Mouse (Mus musculus): ENCODE measurements around the gene Gm6525. TPM values are rescaled to one million over a fixed set of nuclear protein-coding genes. Genes with fewer than 3 reads are reported as not detected.
A peak's percentile ranks its signal among the peaks of the same experiment; 100 is the strongest.

Gm6525 gene
- polyA plus RNA-seq, 1 experiment from 2014 or later: 0.97 TPM

- H3K27me3 ChIP-seq (replicated peaks; ENCODE audit: control insufficient read depth, insufficient read depth, low read length): no peaks in the 10 kb centered on the region
- H3K9me3 ChIP-seq (replicated peaks; ENCODE audit: control insufficient read depth, low read length): no peaks in the 10 kb centered on the region
- H3K9ac ChIP-seq (ENCODE audit: low read length): peak overlapping the region; percentile 66
- DNase-seq (ENCODE audit: low spot score) (no peak), ATAC-seq (peak; percentile 15)
- peaks cover 54% of the 10 kb centered on the region for H3K4me1 ChIP-seq (ENCODE audit: control insufficient read depth, insufficient read depth, low read length)
- H3K4me3 ChIP-seq (ENCODE audit: low read depth, low read length): peak overlapping the region; percentile 47
- H3K27ac ChIP-seq (ENCODE audit: low read depth, low read length): peak overlapping the region; percentile 84
- no peaks in the 10 kb centered on the region for H3K36me3 ChIP-seq (ENCODE audit: control insufficient read depth, insufficient read depth, low read length)
- peak overlapping the region; percentile 60 for H3K4me2 ChIP-seq (ENCODE audit: low read length)
- under 1% methylated on average over 9 of the region's 9 CpGs for WGBS
Observed at GRCm38 (mm10) chr3:84220326-84220725, 46.4 kb downstream of the Gm6525 start.

- Histone ChIP-seq H3K36me3 (ENCODE audit: control insufficient read depth, insufficient read depth, low read length) (no peaks in the 10 kb centered on the region), H3K27me3 (replicated peaks; ENCODE audit: control insufficient read depth, insufficient read depth, low read length) (no peaks in the 10 kb centered on the region), H3K27ac (ENCODE audit: low read depth, low read length) (peak overlapping the region; percentile 84), H3K4me1 (ENCODE audit: control insufficient read depth, insufficient read depth, low read length) (peaks cover 50% of the 10 kb centered on the region), H3K4me3 (ENCODE audit: low read depth, low read length) (peak overlapping the region; percentile 47), H3K9me3 (replicated peaks; ENCODE audit: control insufficient read depth, low read length) (no peaks in the 10 kb centered on the region), H3K9ac (ENCODE audit: low read length) (peak overlapping the region; percentile 66), H3K4me2 (ENCODE audit: low read length) (peak overlapping the region; percentile 60)
- ATAC-seq (peak; percentile 76), DNase-seq (ENCODE audit: low spot score) (peak; percentile 89)
- 0% methylated on average over 11 of the region's 11 CpGs for WGBS
Observed at GRCm38 (mm10) chr3:84220748-84221147, 46.8 kb downstream of the Gm6525 start.

Other genes with a start within 250 kb of the Gm6525 start
- gene Tmem131l, start 133.9 kb upstream of the Gm6525 start, polyA plus RNA-seq (2014; fragmentation: Nextera tagmentation; extraction: Ambion mirVana): 123 and 131 TPM in 2 replicates
- 2.8 and 3.6 TPM in 2 replicates for gene Mnd1, start 18.3 kb upstream of the Gm6525 start, polyA plus RNA-seq (2014; fragmentation: Nextera tagmentation; extraction: Ambion mirVana)
- gene Trim2, start 132.8 kb downstream of the Gm6525 start, polyA plus RNA-seq (2014; fragmentation: Nextera tagmentation; extraction: Ambion mirVana): 117 and 162 TPM in 2 replicates

All from forebrain, embryonic 14.5 days (tissue).